ENCODE assay signal across 9 mouse cellular contexts in genomic region chr4:82065641-82066358, GRCm38 (mm10).
A peak's percentile ranks its signal among the peaks of the same experiment; 100 is the strongest.
DNase-seq lines count a peak whose midpoint lies in the region; ATAC-seq and TF ChIP-seq lines count a peak whose summit lies in the region.
"Had no signal": no experiment of that assay in that cellular context is flagged by ENCODE, and none has a peak within 500 bp of the region (broad histone marks: within the 10 kb centered on the region; RNA-seq: fewer than 3 reads in every experiment).

No protein-coding gene starts in this region.

- 61% methylated on average over 14 of the region's 14 CpGs for WGBS in kidney, postnatal 0 days
- 79% methylated on average over 14 of the region's 14 CpGs for WGBS in midbrain, embryonic 11.5 days
- WGBS in forebrain, embryonic 13.5 days = 78% methylated on average over 14 of the region's 14 CpGs

- TF ChIP-seq CTCF in kidney, postnatal 0 days (IDR thresholded peaks at IDR 0.05; ENCODE audit: low read depth) = no peak

- DNase-seq in lung, adult 18-20 months = peak; percentile 5 to 36
- DNase-seq in lung, postnatal 14 days = no peak
- peak; percentile 42 for DNase-seq in heart, adult 8-10 months (ENCODE audit: low spot score)
- DNase-seq in kidney, postnatal 0 days (ENCODE audit: low spot score) = peak; percentile 43
- no peak for DNase-seq in midbrain, embryonic 11.5 days (ENCODE audit: low spot score, missing footprints)
- DNase-seq in testis, postnatal 14 days (ENCODE audit: low spot score) = no peak
- no peak for DNase-seq in adrenal gland, postnatal 36 days

- H3K9me3 ChIP-seq in kidney, postnatal 0 days (replicated peaks; ENCODE audit: low read length) = no peaks in the 10 kb centered on the region
- H3K9me3 ChIP-seq in midbrain, embryonic 11.5 days (ENCODE audit: control insufficient read depth, low read length) = no peaks in the 10 kb centered on the region
- no peaks in the 10 kb centered on the region for H3K9me3 ChIP-seq in forebrain, embryonic 13.5 days (replicated peaks)
- H3K9me3 ChIP-seq: liver, embryonic 15.5 days had no signal

- H3K9ac ChIP-seq in kidney, postnatal 0 days (ENCODE audit: low read depth, low read length) = no peak overlapping the region
- no peak overlapping the region for H3K9ac ChIP-seq in midbrain, embryonic 11.5 days (ENCODE audit: low read length)
- no peak overlapping the region for H3K9ac ChIP-seq in forebrain, embryonic 13.5 days
- H3K9ac ChIP-seq: liver, embryonic 15.5 days had no signal

- H3K36me3 ChIP-seq in kidney, postnatal 0 days (ENCODE audit: insufficient read depth, low read length) = no peaks in the 10 kb centered on the region
- H3K36me3 ChIP-seq in midbrain, embryonic 11.5 days (ENCODE audit: control insufficient read depth, insufficient read depth, low read length) = no peaks in the 10 kb centered on the region
- H3K36me3 ChIP-seq in forebrain, embryonic 13.5 days (ENCODE audit: poor library complexity, severe bottlenecking) = no peaks in the 10 kb centered on the region
- H3K36me3 ChIP-seq: liver, embryonic 15.5 days had no signal

- no peak for ATAC-seq in kidney, postnatal 0 days (replicated peaks; ENCODE audit: low FRiP score, low read depth)
- no peak for ATAC-seq in midbrain, embryonic 11.5 days (ENCODE audit: low FRiP score)
- ATAC-seq in forebrain, embryonic 13.5 days = no peak

- H3K4me2 ChIP-seq in kidney, postnatal 0 days (ENCODE audit: low read length) = peak overlapping the region; percentile 10; the same call in 1 of the 2 replicates
- no peak overlapping the region for H3K4me2 ChIP-seq in midbrain, embryonic 11.5 days
- H3K4me2 ChIP-seq in forebrain, embryonic 13.5 days = no peak overlapping the region
- H3K4me2 ChIP-seq: liver, embryonic 15.5 days had no signal

- H3K4me3 ChIP-seq in kidney, postnatal 0 days (replicated peaks; ENCODE audit: low read depth, low read length) = no peak overlapping the region
- no peak overlapping the region for H3K4me3 ChIP-seq in midbrain, embryonic 11.5 days (ENCODE audit: low read depth, low read length)
- H3K4me3 ChIP-seq in forebrain, embryonic 13.5 days = no peak overlapping the region
- H3K4me3 ChIP-seq: liver, embryonic 15.5 days had no signal

- H3K4me1 ChIP-seq in kidney, postnatal 0 days (replicated peaks; ENCODE audit: insufficient read depth, low read length) = no peaks in the 10 kb centered on the region
- no peaks in the 10 kb centered on the region for H3K4me1 ChIP-seq in midbrain, embryonic 11.5 days (ENCODE audit: control insufficient read depth, insufficient read depth, low read length)
- H3K4me1 ChIP-seq in forebrain, embryonic 13.5 days = peaks cover 3% of the 10 kb centered on the region; the same call in 1 of the 2 replicates
- H3K4me1 ChIP-seq: liver, embryonic 15.5 days had no signal

- H3K27me3 ChIP-seq in kidney, postnatal 0 days (ENCODE audit: insufficient read depth, low read length) = no peaks in the 10 kb centered on the region
- H3K27me3 ChIP-seq in midbrain, embryonic 11.5 days (ENCODE audit: control insufficient read depth, insufficient read depth, low read length) = no peaks in the 10 kb centered on the region
- H3K27me3 ChIP-seq in forebrain, embryonic 13.5 days = no peaks in the 10 kb centered on the region
- H3K27me3 ChIP-seq: liver, embryonic 15.5 days had no signal

- H3K27ac ChIP-seq in kidney, postnatal 0 days = no peak overlapping the region; the same call in 1 of the 2 replicates
- no peak overlapping the region for H3K27ac ChIP-seq in midbrain, embryonic 11.5 days (ENCODE audit: low read depth, low read length)
- no peak overlapping the region for H3K27ac ChIP-seq in forebrain, embryonic 13.5 days
- H3K27ac ChIP-seq: liver, embryonic 15.5 days had no signal

Comparison
In these comparisons a context has a peak if more than half of its experiments do, and no peak if none do; other contexts are left out.
1. DNase-seq: peak in lung, adult 18-20 months (2 of 2), heart, adult 8-10 months (single experiment) and kidney, postnatal 0 days (single experiment); none in lung, postnatal 14 days (single experiment), midbrain, embryonic 11.5 days (single experiment), testis, postnatal 14 days (single experiment) and adrenal gland, postnatal 36 days (0 of 2).